8 mouse cellular contexts compared by ENCODE assay signal in the genomic region with DNA sequence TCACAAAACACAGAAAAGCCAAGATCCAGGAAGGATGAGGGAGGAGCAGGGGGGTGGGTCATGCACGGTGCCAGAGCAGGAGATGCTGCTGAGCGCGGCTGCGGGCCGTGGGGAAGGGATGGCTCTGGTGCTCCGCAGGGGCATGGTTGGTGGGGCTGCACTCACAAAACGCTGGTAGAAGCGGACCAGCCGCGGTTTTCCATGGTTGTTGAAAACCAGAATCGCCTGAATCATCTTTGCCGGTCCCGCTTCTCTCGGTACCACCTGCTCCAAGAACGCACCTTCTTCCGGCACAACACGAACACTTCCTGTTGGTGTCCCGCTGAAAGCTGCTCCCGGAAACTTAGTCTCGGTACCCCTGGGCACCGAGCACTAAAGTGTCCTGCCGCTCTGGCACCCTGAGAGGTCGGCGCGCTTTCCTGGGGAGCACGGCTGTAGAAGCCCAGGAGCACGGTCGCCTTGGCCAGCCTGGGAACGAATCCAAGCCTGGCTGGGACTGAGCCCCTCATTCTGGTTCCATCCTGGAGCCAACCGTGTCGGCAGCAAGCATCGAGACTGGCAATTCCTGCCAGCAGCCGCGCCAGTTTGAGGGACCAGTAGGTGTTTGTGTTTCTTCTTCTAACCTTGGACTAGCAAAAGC. TPM values are rescaled to one million over a fixed set of nuclear protein-coding genes. Genes with fewer than 3 reads are reported as not detected.
DNase-seq lines count a peak whose midpoint lies in the region; ATAC-seq and TF ChIP-seq lines count a peak whose summit lies in the region.

A gene (minus strand): TSS at position 306 of the 640 bp plus-strand sequence.

- H3K9ac ChIP-seq in embryonic facial prominence, embryonic 14.5 days (ENCODE audit: low read depth, low read length) = peak within 1 kb of the TSS; percentile 84
- peak within 1 kb of the TSS; percentile 89 for H3K9ac ChIP-seq in heart, adult 2 months (ENCODE audit: low read depth, low read length)
- peak within 1 kb of the TSS; percentile 83 for H3K9ac ChIP-seq in limb, embryonic 13.5 days
- peak within 1 kb of the TSS; percentile 74 for H3K9ac ChIP-seq in midbrain, embryonic 16.5 days (ENCODE audit: low read depth, low read length)

- WGBS in embryonic facial prominence, embryonic 14.5 days = under 1% methylated on average over 34 of the region's 34 CpGs
- under 1% methylated on average over 34 of the region's 34 CpGs for WGBS in heart, adult 2 months
- WGBS in limb, embryonic 13.5 days = under 1% methylated on average over 34 of the region's 34 CpGs
- under 1% methylated on average over 34 of the region's 34 CpGs for WGBS in midbrain, embryonic 16.5 days

- H3K36me3 ChIP-seq in embryonic facial prominence, embryonic 14.5 days (ENCODE audit: control insufficient read depth, insufficient read depth, low read length) = no peaks in the 10 kb centered on the region
- H3K36me3 ChIP-seq in heart, adult 2 months (ENCODE audit: control insufficient read depth, insufficient read depth, low read length) = no peaks in the 10 kb centered on the region
- peaks cover 8% of the 10 kb centered on the region; the same call in 1 of the 2 replicates for H3K36me3 ChIP-seq in limb, embryonic 13.5 days
- H3K36me3 ChIP-seq in midbrain, embryonic 16.5 days (ENCODE audit: control insufficient read depth, insufficient read depth, low read length) = no peaks in the 10 kb centered on the region

- TF ChIP-seq POLR2A in heart, adult 2 months (IDR thresholded peaks at IDR 0.05; ENCODE audit: insufficient read depth, low read depth, low read length) = peak; percentile 82; the same call in 1 of the 2 replicates

- no peaks in the 10 kb centered on the region for H3K9me3 ChIP-seq in embryonic facial prominence, embryonic 14.5 days (ENCODE audit: control insufficient read depth, low read length)
- H3K9me3 ChIP-seq in limb, embryonic 13.5 days = no peaks in the 10 kb centered on the region
- no peaks in the 10 kb centered on the region for H3K9me3 ChIP-seq in midbrain, embryonic 16.5 days (replicated peaks; ENCODE audit: control insufficient read depth, low read length, poor library complexity, severe bottlenecking)

- peaks cover 7% of the 10 kb centered on the region for H3K4me1 ChIP-seq in embryonic facial prominence, embryonic 14.5 days (ENCODE audit: control insufficient read depth, insufficient read depth, low read length)
- H3K4me1 ChIP-seq in heart, adult 2 months (ENCODE audit: control insufficient read depth, insufficient read depth, low read length) = peaks cover 1% of the 10 kb centered on the region; the same call in 1 of the 2 replicates
- peaks cover 15% of the 10 kb centered on the region for H3K4me1 ChIP-seq in limb, embryonic 13.5 days
- H3K4me1 ChIP-seq in midbrain, embryonic 16.5 days (ENCODE audit: control insufficient read depth, insufficient read depth, low read length) = peaks cover 7% of the 10 kb centered on the region

- peak within 1 kb of the TSS; percentile 53 for H3K27ac ChIP-seq in embryonic facial prominence, embryonic 14.5 days (replicated peaks; ENCODE audit: low read depth, low read length)
- peak within 1 kb of the TSS; percentile 87 for H3K27ac ChIP-seq in heart, adult 2 months
- H3K27ac ChIP-seq in limb, embryonic 13.5 days = peak within 1 kb of the TSS; percentile 58; the same call in 1 of the 2 replicates
- peak within 1 kb of the TSS; percentile 83 for H3K27ac ChIP-seq in midbrain, embryonic 16.5 days (ENCODE audit: low read length)

- TF ChIP-seq CTCF in heart, adult 2 months (IDR thresholded peaks at IDR 0.05) = no peak

- peak within 1 kb of the TSS; percentile 78 for H3K4me2 ChIP-seq in embryonic facial prominence, embryonic 14.5 days (ENCODE audit: low read depth, low read length)
- peak within 1 kb of the TSS; percentile 79 for H3K4me2 ChIP-seq in limb, embryonic 13.5 days (replicated peaks)
- peak within 1 kb of the TSS; percentile 66 for H3K4me2 ChIP-seq in midbrain, embryonic 16.5 days (ENCODE audit: low read length)

- no peaks in the 10 kb centered on the region for H3K27me3 ChIP-seq in embryonic facial prominence, embryonic 14.5 days (replicated peaks; ENCODE audit: control insufficient read depth, insufficient read depth, low read length)
- no peaks in the 10 kb centered on the region for H3K27me3 ChIP-seq in heart, adult 2 months (ENCODE audit: control insufficient read depth, insufficient read depth, low read length)
- H3K27me3 ChIP-seq in limb, embryonic 13.5 days = no peaks in the 10 kb centered on the region
- H3K27me3 ChIP-seq in midbrain, embryonic 16.5 days (ENCODE audit: control insufficient read depth, insufficient read depth, low read depth, low read length) = no peaks in the 10 kb centered on the region

- no peaks in the 10 kb centered on the region for H3K79me2 ChIP-seq in heart, adult 2 months (replicated peaks; ENCODE audit: control insufficient read depth, insufficient read depth, low read length)

- peak; percentile 60; the same call in 1 of the 2 replicates for TF ChIP-seq EP300 in heart, adult 2 months (IDR thresholded peaks at IDR 0.05; ENCODE audit: insufficient read depth, low read depth, low read length)

- DNase-seq in 3T3-L1 (ENCODE audit: low read depth, low spot score) = peak; percentile 89
- DNase-seq in adrenal gland, postnatal 4 days (ENCODE audit: low spot score in 2 of 2) = peak; percentile 69 to 73
- DNase-seq in embryonic facial prominence, embryonic 14.5 days (ENCODE audit: low spot score) = peak; percentile 92
- DNase-seq in heart, adult 2 months = peak; percentile 90
- DNase-seq in kidney, adult 8-10 months = peak; percentile 87 to 92
- DNase-seq in spleen, postnatal 10 days (ENCODE audit: low spot score in 2 of 2) = peak; percentile 80 to 85

- H3K4me3 ChIP-seq in embryonic facial prominence, embryonic 14.5 days (ENCODE audit: low read depth, low read length) = peak within 1 kb of the TSS; percentile 70
- peak within 1 kb of the TSS; percentile 88 for H3K4me3 ChIP-seq in heart, adult 2 months
- H3K4me3 ChIP-seq in limb, embryonic 13.5 days = peak within 1 kb of the TSS; percentile 89
- peak within 1 kb of the TSS; percentile 84 for H3K4me3 ChIP-seq in midbrain, embryonic 16.5 days (ENCODE audit: low read depth, low read length)

- ATAC-seq in embryonic facial prominence, embryonic 14.5 days (ENCODE audit: low read depth) = peak; percentile 97
- peak; percentile 93 for ATAC-seq in limb, embryonic 13.5 days (ENCODE audit: low FRiP score, low read depth)
- peak; percentile 97 for ATAC-seq in midbrain, embryonic 16.5 days

- intact Hi-C loops in heart, adult 2 months (cut with DNase I) = loop anchor here (1.0 to 5.0 kb wide), 2 partner anchors 15 to 102 kb away; a partner anchor contains a TSS

RNA-seq across cellular contexts. Expression of the gene that starts here (rescaled TPM):
- total RNA-seq in adrenal gland, postnatal 4 days (2021) = 10 to 100 TPM; 34.4 to 34.5 TPM
- polyA plus RNA-seq in embryonic facial prominence, embryonic 14.5 days (2014; fragmentation: Nextera tagmentation; extraction: Ambion mirVana) = 30.0 and 31.9 TPM in 2 replicates
- 10 to 100 TPM; 19.4 to 21.9 TPM for total RNA-seq in heart, adult 2 months (2021)
- 13.1 and 19.4 TPM in 2 replicates for polyA plus RNA-seq in heart, adult 2 months (2012; rRNA removed)
- 31.6 and 32.6 TPM in 2 replicates for polyA plus RNA-seq in limb, embryonic 13.5 days (2015; fragmentation: Nextera tagmentation; extraction: Ambion mirVana)
- 49.7 and 54.6 TPM in 2 replicates for polyA plus RNA-seq in midbrain, embryonic 16.5 days (2015; fragmentation: Nextera tagmentation; extraction: Ambion mirVana)

Comparison
In these comparisons a context has a peak if more than half of its experiments do, and no peak if none do; other contexts are left out.
1. Peak in every context shown above with its lines: DNase-seq, ATAC-seq, H3K4me3 ChIP-seq and H3K27ac ChIP-seq.